Comparison of ENCODE assay signal across 8 mouse cellular contexts in genomic region chr15:102245891-102246741, GRCm38 (mm10). TPM values are rescaled to one million over a fixed set of nuclear protein-coding genes. Genes with fewer than 3 reads are reported as not detected.
A peak's percentile ranks its signal among the peaks of the same experiment; 100 is the strongest.
DNase-seq lines count a peak whose midpoint lies in the region; ATAC-seq and TF ChIP-seq lines count a peak whose summit lies in the region.

No protein-coding gene starts in this region.

- peak; percentile 76 for DNase-seq in brain, embryonic 18.5 days (ENCODE audit: low read depth, low spot score)
- DNase-seq in heart, postnatal 10 days = peak; percentile 81 to 86
- peak; percentile 84 to 91 for DNase-seq in kidney, postnatal 4 days
- peak; percentile 64 for DNase-seq in liver, postnatal 0 days
- DNase-seq in thymus, adult 2 months = peak; percentile 61

- H3K4me1 ChIP-seq in E14TG2a.4 (replicated peaks; ENCODE audit: low read depth, low read length) = peaks cover 73% of the 10 kb centered on the region
- H3K4me1 ChIP-seq in forebrain, embryonic 13.5 days = peaks cover 56% of the 10 kb centered on the region
- peaks cover 34% of the 10 kb centered on the region for H3K4me1 ChIP-seq in liver, postnatal 0 days (ENCODE audit: insufficient read depth)
- H3K4me1 ChIP-seq in neural tube, embryonic 13.5 days (replicated peaks) = peaks cover 74% of the 10 kb centered on the region
- peaks cover 36% of the 10 kb centered on the region for H3K4me1 ChIP-seq in thymus, adult 2 months (replicated peaks; ENCODE audit: control insufficient read depth, insufficient read depth, low read length)

- peaks cover 13% of the 10 kb centered on the region for H3K36me3 ChIP-seq in E14TG2a.4 (ENCODE audit: insufficient read depth, low read length)
- H3K36me3 ChIP-seq in forebrain, embryonic 13.5 days (ENCODE audit: poor library complexity, severe bottlenecking) = no peaks in the 10 kb centered on the region
- no peaks in the 10 kb centered on the region for H3K36me3 ChIP-seq in liver, postnatal 0 days (replicated peaks; ENCODE audit: insufficient read depth, low read length)
- no peaks in the 10 kb centered on the region for H3K36me3 ChIP-seq in neural tube, embryonic 13.5 days
- no peaks in the 10 kb centered on the region for H3K36me3 ChIP-seq in thymus, adult 2 months (ENCODE audit: control insufficient read depth, insufficient read depth, low read length)

- no peak for TF ChIP-seq POLR2A in thymus, adult 2 months (IDR thresholded peaks at IDR 0.05; ENCODE audit: control insufficient read depth, extremely low read depth, insufficient read depth, low read length, poor library complexity)

- no peaks in the 10 kb centered on the region for H3K9me3 ChIP-seq in E14TG2a.4 (ENCODE audit: low read length)
- H3K9me3 ChIP-seq in forebrain, embryonic 13.5 days (replicated peaks) = no peaks in the 10 kb centered on the region
- no peaks in the 10 kb centered on the region for H3K9me3 ChIP-seq in liver, postnatal 0 days (ENCODE audit: low read length)
- no peaks in the 10 kb centered on the region for H3K9me3 ChIP-seq in neural tube, embryonic 13.5 days

- no peak for TF ChIP-seq CTCF in E14TG2a.4 (conservative IDR thresholded peaks at IDR 0.05; ENCODE audit: low read length)
- TF ChIP-seq CTCF in liver, postnatal 0 days (IDR thresholded peaks at IDR 0.05; ENCODE audit: low read depth) = no peak
- no peak for TF ChIP-seq CTCF in thymus, adult 2 months (IDR thresholded peaks at IDR 0.05; ENCODE audit: borderline replicate concordance, control insufficient read depth, extremely low read depth, insufficient read depth, low read length, poor library complexity)

- H3K4me2 ChIP-seq in forebrain, embryonic 13.5 days = peak overlapping the region; percentile 97
- peak overlapping the region; percentile 96 for H3K4me2 ChIP-seq in liver, postnatal 0 days (ENCODE audit: low read depth, low read length)
- H3K4me2 ChIP-seq in neural tube, embryonic 13.5 days = peak overlapping the region; percentile 92

- no peak for TF ChIP-seq EP300 in liver, postnatal 0 days (IDR thresholded peaks at IDR 0.05; ENCODE audit: low read depth)

- no peaks in the 10 kb centered on the region for H3K27me3 ChIP-seq in E14TG2a.4 (ENCODE audit: insufficient read depth, low read length)
- H3K27me3 ChIP-seq in forebrain, embryonic 13.5 days = peaks cover 77% of the 10 kb centered on the region
- H3K27me3 ChIP-seq in liver, postnatal 0 days (ENCODE audit: insufficient read depth, low read length) = peaks cover 59% of the 10 kb centered on the region
- peaks cover 56% of the 10 kb centered on the region for H3K27me3 ChIP-seq in neural tube, embryonic 13.5 days
- peaks cover 11% of the 10 kb centered on the region; the same call in 1 of the 2 replicates for H3K27me3 ChIP-seq in thymus, adult 2 months (ENCODE audit: control insufficient read depth, insufficient read depth, low read length)

- ATAC-seq in forebrain, embryonic 13.5 days = peak; percentile 86
- ATAC-seq in liver, postnatal 0 days = peak; percentile 33; the same call in 1 of the 2 replicates
- ATAC-seq in neural tube, embryonic 13.5 days (ENCODE audit: low read depth) = peak; percentile 89

- H3K4me3 ChIP-seq in E14TG2a.4 (replicated peaks; ENCODE audit: low read length) = peak overlapping the region; percentile 94
- H3K4me3 ChIP-seq in forebrain, embryonic 13.5 days = peak overlapping the region; percentile 57
- peak overlapping the region; percentile 63 for H3K4me3 ChIP-seq in liver, postnatal 0 days (ENCODE audit: low read depth, low read length)
- peak overlapping the region; percentile 55 for H3K4me3 ChIP-seq in neural tube, embryonic 13.5 days
- peak overlapping the region; percentile 55 for H3K4me3 ChIP-seq in thymus, adult 2 months (ENCODE audit: control insufficient read depth, insufficient read depth, low read length)

- H3K9ac ChIP-seq in forebrain, embryonic 13.5 days = peak overlapping the region; percentile 69
- H3K9ac ChIP-seq in liver, postnatal 0 days (replicated peaks) = peak overlapping the region; percentile 53
- H3K9ac ChIP-seq in neural tube, embryonic 13.5 days = peak overlapping the region; percentile 76

- intact Hi-C loops in heart, postnatal 10 days (cut with DNase I) = loop anchor here (1.0 kb wide), 1 partner anchor 33 kb away; the partner anchor contains the start of gene Mfsd5

- under 1% methylated on average over 36 of the region's 44 CpGs for WGBS in forebrain, embryonic 13.5 days
- under 1% methylated on average over 39 of the region's 44 CpGs for WGBS in liver, postnatal 0 days (ENCODE audit: insufficient replicate concordance)
- WGBS in neural tube, embryonic 13.5 days = under 1% methylated on average over 39 of the region's 44 CpGs
- WGBS in thymus, adult 2 months = 3% methylated on average over 43 of the region's 44 CpGs

- H3K27ac ChIP-seq in forebrain, embryonic 13.5 days = peak overlapping the region; percentile 72
- peak overlapping the region; percentile 88 for H3K27ac ChIP-seq in liver, postnatal 0 days (ENCODE audit: low read depth)
- peak overlapping the region; percentile 85 for H3K27ac ChIP-seq in neural tube, embryonic 13.5 days (replicated peaks)
- H3K27ac ChIP-seq in thymus, adult 2 months (ENCODE audit: control insufficient read depth, insufficient read depth, low read length) = peak overlapping the region; percentile 55; the same call in 1 of the 2 replicates

RNA-seq across cellular contexts. Expression of gene Rarg, which starts 11.2 kb away (rescaled TPM):
- 3.2 and 4.2 TPM in 2 replicates for polyA plus RNA-seq in forebrain, embryonic 13.5 days (2015; fragmentation: Nextera tagmentation; extraction: Ambion mirVana)
- 10 to 100 TPM; 23.2 to 27.2 TPM for total RNA-seq in heart, postnatal 10 days (2021)
- 2.4 and 2.6 TPM in 2 replicates for polyA plus RNA-seq in liver, postnatal 0 days (2015; fragmentation: Nextera tagmentation; extraction: Ambion mirVana)
- 8.5 and 12.5 TPM in 2 replicates for polyA plus RNA-seq in neural tube, embryonic 13.5 days (2015; fragmentation: Nextera tagmentation; extraction: Ambion mirVana)
- polyA plus RNA-seq in thymus, adult 2 months (2012; rRNA removed) = 18.9 and 23.7 TPM in 2 replicates

RNA-seq across cellular contexts. Expression of gene Itgb7, which starts 14.4 kb away (rescaled TPM):
- 0.32 and 0.48 TPM in 2 replicates for polyA plus RNA-seq in forebrain, embryonic 13.5 days (2015; fragmentation: Nextera tagmentation; extraction: Ambion mirVana)
- 1 to 10 TPM; 1.9 to 2.0 TPM for total RNA-seq in heart, postnatal 10 days (2021)
- polyA plus RNA-seq in liver, postnatal 0 days (2015; fragmentation: Nextera tagmentation; extraction: Ambion mirVana) = 5.8 and 8.6 TPM in 2 replicates
- 0.30 and 1.7 TPM in 2 replicates for polyA plus RNA-seq in neural tube, embryonic 13.5 days (2015; fragmentation: Nextera tagmentation; extraction: Ambion mirVana)
- 72.6 and 82.8 TPM in 2 replicates for polyA plus RNA-seq in thymus, adult 2 months (2012; rRNA removed)

RNA-seq across cellular contexts. Expression of gene Gm9918, which starts 24.2 kb away (rescaled TPM):
- polyA plus RNA-seq in forebrain, embryonic 13.5 days (2015; fragmentation: Nextera tagmentation; extraction: Ambion mirVana) = 0.09 TPM in 1 of 2 replicates, not detected in the other
- not detected for total RNA-seq in heart, postnatal 10 days (2021)
- polyA plus RNA-seq in liver, postnatal 0 days (2015; fragmentation: Nextera tagmentation; extraction: Ambion mirVana) = not detected in 2 replicates
- polyA plus RNA-seq in neural tube, embryonic 13.5 days (2015; fragmentation: Nextera tagmentation; extraction: Ambion mirVana) = 0.14 TPM in 1 of 2 replicates, not detected in the other
- 0.30 and 0.31 TPM in 2 replicates for polyA plus RNA-seq in thymus, adult 2 months (2012; rRNA removed)

RNA-seq across cellular contexts. Expression of gene Mfsd5, which starts 33.1 kb away (rescaled TPM):
- 46.7 and 48.9 TPM in 2 replicates for polyA plus RNA-seq in forebrain, embryonic 13.5 days (2015; fragmentation: Nextera tagmentation; extraction: Ambion mirVana)
- 10 to 100 TPM; 20.6 to 23.8 TPM for total RNA-seq in heart, postnatal 10 days (2021)
- 25.4 and 27.4 TPM in 2 replicates for polyA plus RNA-seq in liver, postnatal 0 days (2015; fragmentation: Nextera tagmentation; extraction: Ambion mirVana)
- polyA plus RNA-seq in neural tube, embryonic 13.5 days (2015; fragmentation: Nextera tagmentation; extraction: Ambion mirVana) = 52.0 and 54.0 TPM in 2 replicates
- 87.9 and 92.5 TPM in 2 replicates for polyA plus RNA-seq in thymus, adult 2 months (2012; rRNA removed)

RNA-seq across cellular contexts. Expression of gene Csad, which starts 41.6 kb away (rescaled TPM):
- polyA plus RNA-seq in forebrain, embryonic 13.5 days (2015; fragmentation: Nextera tagmentation; extraction: Ambion mirVana) = 42.7 and 46.4 TPM in 2 replicates
- 10 to 100 TPM; 25.6 to 33.8 TPM for total RNA-seq in heart, postnatal 10 days (2021)
- polyA plus RNA-seq in liver, postnatal 0 days (2015; fragmentation: Nextera tagmentation; extraction: Ambion mirVana) = 224 and 243 TPM in 2 replicates
- 35.9 and 38.8 TPM in 2 replicates for polyA plus RNA-seq in neural tube, embryonic 13.5 days (2015; fragmentation: Nextera tagmentation; extraction: Ambion mirVana)
- 77.6 and 82.1 TPM in 2 replicates for polyA plus RNA-seq in thymus, adult 2 months (2012; rRNA removed)

Comparison
In these comparisons a context has a peak if more than half of its experiments do, and no peak if none do; other contexts are left out.
1. Peak in every context shown above with its lines: DNase-seq, ATAC-seq, H3K4me3 ChIP-seq and H3K27ac ChIP-seq.
2. ATAC-seq: peak in every context shown above with its lines; median percentile 89 in neural tube, embryonic 13.5 days; 86 in forebrain, embryonic 13.5 days; 33 in liver, postnatal 0 days.